Mouse (Mus musculus): Measurements from ENCODE around the gene Rftn1.

- TF ChIP-seq MYC (IDR thresholded peaks at IDR 0.05; ENCODE audit: low read depth, low read length) (no peak), HCFC1 (IDR thresholded peaks at IDR 0.05; ENCODE audit: low read depth, low read length) (no peak), CTCF (conservative IDR thresholded peaks at IDR 0.05 in 1 of 2, IDR thresholded peaks at IDR 0.05 in 1 of 2; ENCODE audit: low read depth in 2 of 2, low read length in 2 of 2) (no peak), ZC3H11A (IDR thresholded peaks at IDR 0.05; ENCODE audit: low read depth, low read length) (no peak), EP300 (IDR thresholded peaks at IDR 0.05; ENCODE audit: low read length) (no peak)
Measured at GRCm38 (mm10) chr17:50143354-50143753, 47.1 kb downstream of the Rftn1 start.
